Mouse (Mus musculus): ENCODE results near the gene Pced1b. TPM values are rescaled to one million over a fixed set of nuclear protein-coding genes. Genes with fewer than 3 reads are reported as not detected.

Pced1b gene
- polyA plus RNA-seq, 1 experiment = 38.2 TPM

DNA sequence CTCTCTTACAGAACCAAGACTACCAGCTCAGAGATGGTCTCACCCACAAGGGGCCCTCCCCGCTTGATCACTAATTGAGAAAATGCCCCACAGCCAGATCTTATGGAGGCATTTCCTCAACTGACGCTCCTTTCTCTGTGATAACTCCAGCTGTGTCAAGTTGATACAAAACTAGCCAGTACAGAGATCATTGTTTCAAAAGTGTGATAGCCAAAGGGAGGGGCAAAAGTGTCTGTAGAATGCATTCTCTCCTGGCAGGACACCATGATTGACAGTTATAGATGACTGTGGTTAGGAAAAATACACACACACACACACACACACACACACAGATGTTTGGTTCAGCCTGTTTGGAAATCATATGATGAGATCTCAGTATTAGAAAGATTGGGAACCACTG lies 150.9 kb downstream of the Pced1b start:
- H3K4me1 ChIP-seq (ENCODE audit: control insufficient read depth, insufficient read depth, low read length) = peaks cover 2% of the 10 kb centered on the region
- no peaks in the 10 kb centered on the region for H3K9me3 ChIP-seq (replicated peaks; ENCODE audit: control insufficient read depth, insufficient read depth, low read length, poor library complexity, severe bottlenecking)
- H3K27me3 ChIP-seq (ENCODE audit: control insufficient read depth, insufficient read depth, low read length, poor library complexity, severe bottlenecking) = no peaks in the 10 kb centered on the region
- no peak overlapping the region for H3K9ac ChIP-seq (ENCODE audit: low read depth, poor library complexity, severe bottlenecking)
- H3K4me3 ChIP-seq (ENCODE audit: low read depth, low read length) = no peak overlapping the region
- H3K36me3 ChIP-seq (ENCODE audit: control insufficient read depth, insufficient read depth, low read length, poor library complexity, severe bottlenecking) = no peaks in the 10 kb centered on the region
- no peak overlapping the region for H3K27ac ChIP-seq (ENCODE audit: insufficient read depth, low read length)
- no peak for TF ChIP-seq EP300 (IDR thresholded peaks at IDR 0.05; ENCODE audit: insufficient read depth, low read depth, low read length)
- no peak for TF ChIP-seq POLR2A (IDR thresholded peaks at IDR 0.05; ENCODE audit: insufficient read depth, low read length)
- no peak for TF ChIP-seq CTCF (IDR thresholded peaks at IDR 0.05; ENCODE audit: low read depth, low read length)

DNA sequence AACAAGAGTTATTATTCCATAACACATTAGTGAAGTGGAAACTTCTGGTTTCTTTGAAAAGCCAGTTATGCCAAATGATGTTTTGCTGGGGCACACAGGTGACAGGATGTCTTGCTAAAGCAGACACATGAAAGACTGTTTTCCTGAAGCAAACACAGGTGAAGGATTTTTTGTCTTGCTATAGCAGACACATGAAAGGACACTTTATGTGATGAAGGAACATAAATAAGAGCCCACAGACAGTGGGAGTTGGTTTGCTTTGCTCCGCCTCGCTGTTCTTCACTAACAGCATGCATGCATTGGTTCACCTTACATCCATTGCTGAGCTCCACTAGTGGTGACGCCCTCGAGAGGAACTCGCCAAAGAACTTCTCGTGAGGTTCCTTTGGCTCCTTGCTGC lies 154.0 kb downstream of the Pced1b start:
- Histone ChIP-seq H3K9me3 (replicated peaks; ENCODE audit: control insufficient read depth, insufficient read depth, low read length, poor library complexity, severe bottlenecking) (no peaks in the 10 kb centered on the region), H3K27ac (ENCODE audit: insufficient read depth, low read length) (no peak overlapping the region), H3K9ac (ENCODE audit: low read depth, poor library complexity, severe bottlenecking) (no peak overlapping the region), H3K4me1 (ENCODE audit: control insufficient read depth, insufficient read depth, low read length) (no peaks in the 10 kb centered on the region), H3K27me3 (ENCODE audit: control insufficient read depth, insufficient read depth, low read length, poor library complexity, severe bottlenecking) (no peaks in the 10 kb centered on the region), H3K4me3 (ENCODE audit: low read depth, low read length) (no peak overlapping the region), H3K36me3 (ENCODE audit: control insufficient read depth, insufficient read depth, low read length, poor library complexity, severe bottlenecking) (no peaks in the 10 kb centered on the region)
- no peak for TF ChIP-seq EP300 (IDR thresholded peaks at IDR 0.05; ENCODE audit: insufficient read depth, low read depth, low read length)
- TF ChIP-seq POLR2A (IDR thresholded peaks at IDR 0.05; ENCODE audit: insufficient read depth, low read length) = no peak
- TF ChIP-seq CTCF (IDR thresholded peaks at IDR 0.05; ENCODE audit: low read depth, low read length) = no peak

DNA sequence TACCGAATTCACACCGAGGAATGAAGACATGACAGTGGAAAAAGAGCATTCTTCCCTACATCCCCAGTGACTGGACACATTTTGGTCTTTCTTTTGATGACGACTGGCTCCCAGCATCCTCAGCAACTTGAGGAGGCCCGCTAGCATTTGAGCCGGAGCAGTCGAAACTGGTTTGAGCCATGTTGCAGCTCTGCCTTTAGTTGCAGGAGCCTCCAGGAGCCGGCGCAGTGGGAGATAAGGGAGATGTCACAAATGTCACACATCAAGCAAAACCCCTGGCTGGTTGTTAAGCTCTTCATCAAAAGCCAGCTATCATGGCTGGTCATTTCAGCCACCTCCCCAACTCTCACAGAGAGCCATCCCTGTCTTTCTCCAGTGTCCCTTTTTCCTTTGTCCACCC lies 157.6 kb downstream of the Pced1b start:
- Histone ChIP-seq H3K27ac (ENCODE audit: insufficient read depth, low read length) (no peak overlapping the region), H3K9me3 (replicated peaks; ENCODE audit: control insufficient read depth, insufficient read depth, low read length, poor library complexity, severe bottlenecking) (no peaks in the 10 kb centered on the region), H3K4me1 (ENCODE audit: control insufficient read depth, insufficient read depth, low read length) (peaks cover 3% of the 10 kb centered on the region), H3K27me3 (ENCODE audit: control insufficient read depth, insufficient read depth, low read length, poor library complexity, severe bottlenecking) (no peaks in the 10 kb centered on the region), H3K4me3 (ENCODE audit: low read depth, low read length) (no peak overlapping the region), H3K9ac (ENCODE audit: low read depth, poor library complexity, severe bottlenecking) (no peak overlapping the region), H3K36me3 (ENCODE audit: control insufficient read depth, insufficient read depth, low read length, poor library complexity, severe bottlenecking) (no peaks in the 10 kb centered on the region)
- TF ChIP-seq CTCF (IDR thresholded peaks at IDR 0.05; ENCODE audit: low read depth, low read length) = no peak
- no peak for TF ChIP-seq POLR2A (IDR thresholded peaks at IDR 0.05; ENCODE audit: insufficient read depth, low read length)
- no peak for TF ChIP-seq EP300 (IDR thresholded peaks at IDR 0.05; ENCODE audit: insufficient read depth, low read depth, low read length)

DNA sequence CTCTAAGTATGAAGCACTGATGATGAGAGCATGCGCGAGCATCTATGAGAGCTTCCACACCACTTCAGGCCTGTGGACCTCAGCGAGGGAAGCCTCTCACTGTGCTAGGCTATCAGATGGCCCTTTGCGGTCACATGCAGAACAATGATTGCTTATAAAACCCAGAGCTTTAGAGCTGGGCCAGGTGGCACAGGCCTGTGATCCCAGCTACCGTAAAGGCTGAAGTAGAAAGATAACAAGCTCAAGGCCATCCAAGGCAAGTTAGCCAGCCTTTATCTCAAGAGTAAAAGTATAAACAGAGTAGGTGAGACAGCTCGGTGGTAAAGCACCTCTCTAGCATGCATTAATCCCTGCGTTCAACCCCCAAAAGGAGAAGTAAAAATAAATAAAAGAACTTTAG lies 158.1 kb downstream of the Pced1b start:
- Histone ChIP-seq H3K9ac (ENCODE audit: low read depth, poor library complexity, severe bottlenecking) (no peak overlapping the region), H3K9me3 (replicated peaks; ENCODE audit: control insufficient read depth, insufficient read depth, low read length, poor library complexity, severe bottlenecking) (no peaks in the 10 kb centered on the region), H3K4me3 (ENCODE audit: low read depth, low read length) (no peak overlapping the region), H3K36me3 (ENCODE audit: control insufficient read depth, insufficient read depth, low read length, poor library complexity, severe bottlenecking) (no peaks in the 10 kb centered on the region), H3K4me1 (ENCODE audit: control insufficient read depth, insufficient read depth, low read length) (peaks cover 3% of the 10 kb centered on the region), H3K27me3 (ENCODE audit: control insufficient read depth, insufficient read depth, low read length, poor library complexity, severe bottlenecking) (no peaks in the 10 kb centered on the region), H3K27ac (ENCODE audit: insufficient read depth, low read length) (no peak overlapping the region)
- no peak for TF ChIP-seq POLR2A (IDR thresholded peaks at IDR 0.05; ENCODE audit: insufficient read depth, low read length)
- TF ChIP-seq EP300 (IDR thresholded peaks at IDR 0.05; ENCODE audit: insufficient read depth, low read depth, low read length) = no peak
- TF ChIP-seq CTCF (IDR thresholded peaks at IDR 0.05; ENCODE audit: low read depth, low read length) = no peak

DNA sequence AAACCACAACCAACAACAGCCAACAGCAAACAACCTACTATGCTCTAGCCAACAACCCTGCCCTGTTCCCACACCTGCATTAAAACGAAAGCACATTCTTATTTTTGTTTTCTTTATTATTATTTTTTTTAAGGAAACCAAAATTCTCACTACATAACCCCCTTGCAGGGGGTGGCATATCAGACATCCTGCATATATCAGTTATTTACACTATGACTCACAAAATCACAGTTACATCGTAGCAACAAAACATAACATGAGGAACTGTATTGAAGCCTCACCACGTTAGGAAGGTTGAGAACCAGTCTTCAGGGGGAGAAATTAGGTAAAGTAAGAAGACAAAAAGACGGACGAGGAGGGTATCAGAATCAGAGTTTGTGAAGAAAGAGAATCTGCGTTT lies 159.2 kb downstream of the Pced1b start:
- TF ChIP-seq CTCF (IDR thresholded peaks at IDR 0.05; ENCODE audit: low read depth, low read length) (no peak), POLR2A (IDR thresholded peaks at IDR 0.05; ENCODE audit: insufficient read depth, low read length) (no peak), EP300 (IDR thresholded peaks at IDR 0.05; ENCODE audit: insufficient read depth, low read depth, low read length) (no peak)
- H3K27me3 ChIP-seq (ENCODE audit: control insufficient read depth, insufficient read depth, low read length, poor library complexity, severe bottlenecking) = no peaks in the 10 kb centered on the region
- no peak overlapping the region for H3K4me3 ChIP-seq (ENCODE audit: low read depth, low read length)
- no peak overlapping the region for H3K27ac ChIP-seq (ENCODE audit: insufficient read depth, low read length)
- H3K9me3 ChIP-seq (replicated peaks; ENCODE audit: control insufficient read depth, insufficient read depth, low read length, poor library complexity, severe bottlenecking) = no peaks in the 10 kb centered on the region
- H3K36me3 ChIP-seq (ENCODE audit: control insufficient read depth, insufficient read depth, low read length, poor library complexity, severe bottlenecking) = no peaks in the 10 kb centered on the region
- H3K4me1 ChIP-seq (ENCODE audit: control insufficient read depth, insufficient read depth, low read length) = peaks cover 3% of the 10 kb centered on the region
- H3K9ac ChIP-seq (ENCODE audit: low read depth, poor library complexity, severe bottlenecking) = no peak overlapping the region

DNA sequence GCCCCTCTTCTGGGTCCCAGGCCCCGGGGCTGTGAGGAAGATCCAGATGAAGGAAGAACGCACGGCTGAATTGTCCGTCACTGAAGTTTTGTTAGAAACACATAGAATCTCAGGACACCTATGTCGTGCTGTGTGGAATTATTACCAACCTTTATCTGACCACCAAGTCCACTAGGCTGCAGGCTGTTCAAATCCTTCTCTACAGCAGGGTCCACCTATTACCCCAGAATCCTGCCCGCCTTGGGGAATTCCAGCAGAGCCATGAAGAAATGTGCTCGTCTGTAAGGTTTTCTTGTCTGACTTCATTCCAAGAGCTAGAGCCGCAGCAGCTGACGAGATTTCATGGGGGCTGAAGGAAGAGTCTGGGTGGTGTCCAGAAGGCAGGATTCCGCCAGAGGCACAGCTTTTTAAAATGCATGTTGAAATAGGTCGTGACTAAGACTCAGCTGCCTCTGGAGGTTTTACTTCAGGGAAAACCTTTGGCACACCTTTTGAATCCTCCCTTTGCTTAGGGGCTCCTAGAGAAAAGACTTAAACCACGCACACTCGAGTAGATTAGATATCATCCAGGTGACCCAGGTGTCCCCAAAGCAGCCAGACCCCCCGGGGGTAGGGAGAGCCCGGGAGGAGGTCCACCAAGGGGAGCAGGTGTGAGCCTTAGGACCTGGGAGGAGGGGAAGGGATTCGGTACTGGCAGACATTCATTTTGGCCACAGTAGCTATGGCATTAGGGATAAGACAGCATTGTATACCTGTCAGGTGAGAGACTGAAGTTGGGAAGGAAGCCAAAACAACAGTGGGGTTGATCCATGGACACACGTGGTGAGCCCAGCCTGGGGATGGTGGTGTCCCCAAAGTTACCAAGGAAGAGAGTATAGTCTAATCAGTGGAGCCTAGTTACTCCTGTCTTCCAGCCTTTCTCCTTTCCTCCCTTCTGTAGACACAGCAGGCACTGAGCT lies 160.9 kb downstream of the Pced1b start:
- TF ChIP-seq CTCF (IDR thresholded peaks at IDR 0.05; ENCODE audit: low read depth, low read length) (no peak), POLR2A (IDR thresholded peaks at IDR 0.05; ENCODE audit: insufficient read depth, low read length) (no peak), EP300 (IDR thresholded peaks at IDR 0.05; ENCODE audit: insufficient read depth, low read depth, low read length) (no peak)
- Histone ChIP-seq H3K9me3 (replicated peaks; ENCODE audit: control insufficient read depth, insufficient read depth, low read length, poor library complexity, severe bottlenecking) (no peaks in the 10 kb centered on the region), H3K27ac (ENCODE audit: insufficient read depth, low read length) (no peak overlapping the region), H3K27me3 (ENCODE audit: control insufficient read depth, insufficient read depth, low read length, poor library complexity, severe bottlenecking) (no peaks in the 10 kb centered on the region), H3K4me3 (ENCODE audit: low read depth, low read length) (no peak overlapping the region), H3K36me3 (ENCODE audit: control insufficient read depth, insufficient read depth, low read length, poor library complexity, severe bottlenecking) (no peaks in the 10 kb centered on the region), H3K4me1 (ENCODE audit: control insufficient read depth, insufficient read depth, low read length) (peaks cover 3% of the 10 kb centered on the region), H3K9ac (ENCODE audit: low read depth, poor library complexity, severe bottlenecking) (peak overlapping the region; percentile 56)
